Mouse (Mus musculus): ENCODE measurements around the gene Speer4e. TPM values are rescaled to one million over a fixed set of nuclear protein-coding genes. Genes with fewer than 3 reads are reported as not detected.

Gene Speer4e
- total RNA-seq, 2 experiments from 2014 or later, result not detected

Other genes starting within 250 kb of the Speer4e start
- not detected for gene Gm9758, start 23.5 kb downstream of the Speer4e start, total RNA-seq (2021)
- gene Gm10354, start 40.5 kb upstream of the Speer4e start, total RNA-seq (2021), result not detected
- gene Gm17019, start 94.6 kb upstream of the Speer4e start, total RNA-seq (2021), result not detected